Mouse (Mus musculus) spleen, embryonic (tissue): ENCODE data around the gene Gpr68.

Experiments
- CTCF ChIA-PET: fragments of 350-600 bp; sonication (Branson Sonifier 250); formaldehyde crosslinking; loops from one replicate; lab custom pipeline; 2022; lab: Charles Lee

Gene Gpr68

DNA sequence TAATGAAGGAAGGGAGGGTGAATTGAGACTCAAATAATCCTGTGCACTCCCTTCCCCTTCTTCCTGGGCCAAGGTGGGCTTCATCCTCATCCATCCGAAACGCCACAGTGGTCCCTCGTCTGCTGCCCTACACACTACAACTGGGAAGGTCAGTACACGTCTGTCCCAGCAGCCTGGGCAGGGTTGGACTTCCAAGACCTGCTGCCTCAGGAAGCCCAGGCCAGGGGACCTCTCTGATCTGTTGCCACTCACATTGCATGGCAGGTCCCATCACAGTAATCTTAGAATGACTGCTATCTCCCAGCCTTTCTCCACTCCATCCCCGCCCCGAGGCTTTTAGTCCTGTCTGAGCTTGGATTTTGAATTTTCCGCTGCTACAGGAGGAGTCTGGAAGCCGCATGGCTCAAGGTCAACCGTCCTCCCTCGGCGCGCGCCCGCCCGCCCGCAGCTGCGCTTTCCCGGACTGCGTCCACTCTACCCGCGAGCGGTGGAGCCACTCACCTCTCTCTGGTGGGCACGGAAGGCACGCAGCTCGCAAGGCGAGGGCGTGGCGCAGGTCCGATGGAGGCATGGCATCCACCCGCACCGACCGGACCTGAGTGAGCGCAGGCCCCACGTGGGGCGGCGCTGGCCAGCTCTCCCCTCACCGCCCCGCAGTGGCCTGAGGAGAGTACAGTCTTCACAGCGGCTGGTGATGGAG, at the start of gene Gpr68:
Gene Gpr68, minus strand, starts transcription at position 601 of the 700 bp plus-strand sequence.
- CTCF ChIA-PET, result interaction anchor here (0.6 to 0.7 kb wide), 2 partner anchors 9 to 272 kb away, joined by 3 to 5 read pairs; no protein-coding TSS in a partner anchor

GRCm38 (mm10) chr12:100957257-100957656, 49.3 kb upstream of the Gpr68 start:
- CTCF ChIA-PET, result interaction anchor here (0.5 to 0.7 kb wide), 2 partner anchors 8 to 579 kb away, joined by 3 read pairs; no protein-coding TSS in a partner anchor

DNA sequence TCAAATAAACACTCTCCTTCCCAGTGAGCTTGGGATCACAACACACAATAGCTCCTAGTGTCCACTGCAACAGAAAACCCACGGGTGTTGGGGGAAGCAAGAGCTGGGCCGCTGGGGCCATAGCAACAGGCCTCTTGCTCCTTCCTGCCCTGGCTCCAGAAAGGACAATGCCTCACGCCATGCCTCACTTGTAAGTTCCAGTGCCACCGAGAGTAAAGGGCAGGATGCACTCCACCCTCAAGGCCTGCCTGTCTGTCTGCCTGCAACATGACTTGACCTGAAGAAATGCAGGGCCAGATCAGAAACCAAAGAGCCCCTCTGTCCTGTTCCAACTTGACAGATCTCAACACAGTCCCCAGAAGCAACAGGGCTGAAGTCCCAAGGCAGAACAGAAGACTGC, 48.8 kb upstream of the Gpr68 start:
- CTCF ChIA-PET, result interaction anchor here (1.1 kb wide), 1 partner anchor 20 kb away, joined by 3 read pairs; no protein-coding TSS in a partner anchor

DNA sequence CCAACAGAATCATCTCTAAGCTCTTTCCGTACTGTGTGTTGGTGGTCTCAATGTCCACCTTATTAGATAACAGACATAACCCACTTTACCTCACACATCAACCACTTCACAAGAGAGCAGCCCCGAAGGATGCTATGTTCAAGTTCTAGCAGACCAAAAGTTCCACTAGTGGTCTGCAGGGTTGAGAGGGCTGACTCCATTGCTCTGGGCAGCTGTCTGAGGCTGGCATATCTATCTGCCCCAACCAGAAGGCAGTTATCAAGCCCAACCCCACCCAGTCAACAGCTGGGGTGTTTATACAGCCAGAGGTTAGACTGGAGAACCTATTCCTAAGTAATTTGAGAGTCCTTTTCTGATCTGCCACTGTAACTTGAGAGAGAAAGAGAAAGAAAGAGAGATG, 48.0 kb upstream of the Gpr68 start:
- CTCF ChIA-PET, result interaction anchor here (1.1 kb wide), 1 partner anchor 19 kb away, joined by 3 read pairs; no protein-coding TSS in a partner anchor

GRCm38 (mm10) chr12:100953926-100954325, 45.9 kb upstream of the Gpr68 start:
- CTCF ChIA-PET, result interaction anchor here (0.6 to 1.9 kb wide), 3 partner anchors 71 to 1795 kb away, joined by 3 to 6 read pairs (median 4); partner anchors contain the start of gene Ccdc88c

- CTCF ChIA-PET, result interaction anchor here (0.5 to 1.7 kb wide), 8 partner anchors 13 to 996 kb away, joined by 3 to 19 read pairs (median 4); no protein-coding TSS in a partner anchor
Observed at GRCm38 (mm10) chr12:100952193-100952931, 44.4 kb upstream of the Gpr68 start.

DNA sequence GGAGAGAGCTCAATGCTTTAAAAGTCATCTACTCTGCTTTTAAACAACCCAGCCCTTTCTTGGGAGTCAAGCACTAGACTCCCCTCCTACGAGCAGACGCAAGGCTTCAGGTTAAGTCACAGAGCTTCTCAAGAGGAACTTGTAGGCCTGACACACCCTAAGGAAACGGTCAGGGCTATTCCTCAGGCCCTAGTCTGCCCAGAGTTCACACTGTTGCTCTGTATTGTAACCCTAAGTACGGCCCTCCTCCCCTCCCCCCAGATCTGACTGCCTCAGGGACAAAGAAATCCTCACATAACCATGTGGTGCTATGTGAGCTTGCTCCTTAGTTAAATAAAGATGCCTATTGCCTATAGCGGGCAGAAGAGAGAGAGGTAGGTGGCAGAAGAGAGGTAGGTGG, 41.1 kb upstream of the Gpr68 start:
- CTCF ChIA-PET, result interaction anchor here (1.1 kb wide), 1 partner anchor 9 kb away, joined by 3 read pairs; no protein-coding TSS in a partner anchor

DNA sequence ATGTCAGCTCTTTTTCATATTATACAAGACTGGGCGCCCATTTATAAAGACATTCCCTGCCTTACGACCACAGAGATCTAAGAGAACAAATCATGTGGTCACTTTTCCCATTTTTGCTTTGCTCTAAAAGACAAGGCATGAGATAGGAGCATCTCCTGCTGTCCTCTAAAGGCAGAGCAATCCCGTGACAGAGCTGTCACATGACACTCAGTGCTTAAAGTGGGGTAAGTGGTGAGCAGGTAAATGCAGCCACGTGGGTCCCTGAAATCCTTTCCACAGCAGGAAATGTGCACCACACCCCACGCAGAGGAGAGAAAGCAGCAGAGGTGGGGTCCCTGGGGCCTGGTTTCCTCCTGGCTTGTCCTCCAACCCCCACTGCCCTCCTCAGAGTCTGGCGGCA, 40.0 kb upstream of the Gpr68 start:
- CTCF ChIA-PET, result no interaction called here

GRCm38 (mm10) chr12:100945948-100946347, 38.0 kb upstream of the Gpr68 start:
- CTCF ChIA-PET, result interaction anchor here (1.0 kb wide), 1 partner anchor 20 kb away, joined by 3 read pairs; no protein-coding TSS in a partner anchor

- CTCF ChIA-PET, result no interaction called here
Observed at GRCm38 (mm10) chr12:100945501-100945900, 37.5 kb upstream of the Gpr68 start.

- CTCF ChIA-PET, result no interaction called here
Observed at GRCm38 (mm10) chr12:100944921-100945336, 36.9 kb upstream of the Gpr68 start.

DNA sequence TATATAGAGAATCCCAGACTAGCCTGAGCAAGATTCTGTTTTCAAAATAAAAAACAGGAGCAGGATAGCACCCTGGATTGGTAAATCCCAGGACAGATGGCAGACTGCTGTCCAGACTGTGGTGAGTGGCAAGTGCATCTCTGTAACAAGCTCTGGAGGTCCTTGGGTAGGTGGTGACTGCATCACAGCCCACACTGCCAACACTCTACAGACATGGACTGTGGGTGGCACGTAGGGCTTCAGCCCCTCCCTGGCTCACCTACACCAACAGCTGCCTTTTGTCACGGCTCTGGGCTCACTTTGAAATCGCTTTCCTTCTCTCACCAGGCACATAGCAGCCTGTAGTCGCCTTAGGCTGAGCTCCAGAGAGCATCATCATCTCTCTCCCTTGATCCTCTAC, 35.1 kb upstream of the Gpr68 start:
- CTCF ChIA-PET, result no interaction called here

DNA sequence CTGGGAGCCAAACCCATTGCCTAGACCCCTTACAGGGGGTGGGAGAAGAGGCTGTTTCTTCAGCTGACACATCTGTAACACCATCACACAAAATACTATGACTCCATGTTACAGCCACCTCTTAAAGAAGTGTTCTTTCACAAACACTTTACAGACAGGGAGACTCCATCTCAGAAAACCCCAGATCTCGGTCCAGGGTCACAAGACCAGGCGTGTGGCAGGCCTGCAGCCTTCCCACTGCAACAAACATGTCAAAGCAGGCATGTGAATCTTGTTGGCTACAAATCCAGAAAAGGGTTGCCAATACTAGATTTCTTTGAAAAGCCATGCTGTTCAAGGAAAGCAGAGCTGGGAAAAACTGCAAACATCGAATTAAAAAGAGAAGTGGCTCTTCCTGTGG, 33.4 kb upstream of the Gpr68 start:
- CTCF ChIA-PET, result interaction anchor here (0.6 kb wide), 1 partner anchor 40 kb away, joined by 3 read pairs; no protein-coding TSS in a partner anchor

GRCm38 (mm10) chr12:100937441-100938360, 29.7 kb upstream of the Gpr68 start:
- CTCF ChIA-PET, result interaction anchor here (1.0 kb wide), 2 partner anchors 15 to 18 kb away, joined by 3 read pairs; no protein-coding TSS in a partner anchor

DNA sequence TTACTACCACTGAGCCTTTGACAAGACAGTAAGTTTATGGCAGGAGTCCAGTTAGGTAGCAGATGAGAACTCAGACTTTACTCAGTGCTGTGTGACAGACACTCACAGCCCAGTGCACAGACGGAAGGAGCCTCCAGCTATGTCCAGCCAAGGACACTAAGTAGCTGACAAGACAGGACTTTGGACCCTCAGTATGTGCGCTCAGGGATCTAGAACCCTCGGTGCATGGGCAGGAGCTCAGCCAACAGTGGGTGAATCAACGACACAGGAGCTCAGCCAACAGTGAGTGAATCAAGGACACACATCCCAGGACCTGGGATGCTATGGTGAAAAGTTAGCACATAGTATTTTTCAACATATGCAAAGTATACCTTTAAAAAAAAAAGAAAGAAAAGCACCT, 28.7 kb upstream of the Gpr68 start:
- CTCF ChIA-PET, result interaction anchor here (1.0 kb wide), 2 partner anchors 14 to 19 kb away, joined by 3 read pairs; no protein-coding TSS in a partner anchor

GRCm38 (mm10) chr12:100936116-100936515, 28.1 kb upstream of the Gpr68 start:
- CTCF ChIA-PET, result interaction anchor here (1.5 kb wide), 1 partner anchor 94 kb away, joined by 6 read pairs; no protein-coding TSS in a partner anchor

- CTCF ChIA-PET, result interaction anchor here (0.7 to 1.5 kb wide), 2 partner anchors 17 to 95 kb away, joined by 3 to 6 read pairs; no protein-coding TSS in a partner anchor
Observed at GRCm38 (mm10) chr12:100934796-100935195, 26.8 kb upstream of the Gpr68 start.

GRCm38 (mm10) chr12:100931653-100932052, 23.7 kb upstream of the Gpr68 start:
- CTCF ChIA-PET, result interaction anchor here (0.6 kb wide), 1 partner anchor 147 kb away, joined by 4 read pairs; no protein-coding TSS in a partner anchor

DNA sequence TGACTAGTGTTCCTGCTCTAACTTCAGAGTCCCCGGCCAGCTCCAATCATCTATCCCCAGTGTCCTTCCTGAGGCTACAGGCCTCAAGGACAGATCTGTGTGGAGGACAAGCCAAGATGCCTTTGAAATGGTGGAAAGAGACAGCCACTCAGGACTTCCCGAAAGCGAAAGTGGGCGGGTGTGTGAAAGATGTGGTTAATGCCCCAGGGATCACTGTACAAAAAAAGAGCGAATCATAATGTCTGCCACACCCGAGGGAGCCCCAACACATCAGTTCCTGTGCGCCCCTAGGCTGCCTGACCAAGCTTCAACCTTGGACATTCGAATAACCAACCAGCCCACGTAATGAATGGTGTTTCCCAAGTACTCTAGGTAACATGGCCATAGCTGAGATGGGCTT, 20.3 kb upstream of the Gpr68 start:
- CTCF ChIA-PET, result interaction anchor here (0.8 to 1.2 kb wide), 2 partner anchors 79 to 1294 kb away, joined by 5 read pairs; no protein-coding TSS in a partner anchor
